Mouse (Mus musculus) right cerebral cortex, postnatal 14 days (tissue): Measurements from ENCODE around the gene Soga3.

Experiments used
- DNase-seq: peaks from one replicate; pipeline ENCODE4 v3.0.0; 2022

Soga3 gene

DNA sequence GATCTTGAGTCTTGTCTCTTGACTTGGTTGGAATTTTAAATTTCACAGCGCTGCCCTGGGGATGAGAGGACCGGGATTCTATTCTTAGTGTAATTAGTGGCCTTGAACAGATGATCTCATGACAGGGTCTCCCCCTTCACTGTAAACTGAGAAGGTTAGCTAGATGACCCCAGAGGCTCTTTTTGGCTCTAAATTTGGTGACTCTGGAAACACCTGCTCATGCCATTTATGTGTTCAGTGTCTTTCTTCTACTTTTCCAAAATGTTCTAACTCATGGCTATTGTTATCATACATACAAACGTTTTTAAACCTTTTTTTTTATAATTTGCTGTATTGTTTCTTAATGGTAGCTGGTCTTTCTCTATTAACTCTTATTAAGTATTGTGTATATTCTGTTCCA, 65.1 kb downstream of the Soga3 start:
- DNase-seq = no peak

DNA sequence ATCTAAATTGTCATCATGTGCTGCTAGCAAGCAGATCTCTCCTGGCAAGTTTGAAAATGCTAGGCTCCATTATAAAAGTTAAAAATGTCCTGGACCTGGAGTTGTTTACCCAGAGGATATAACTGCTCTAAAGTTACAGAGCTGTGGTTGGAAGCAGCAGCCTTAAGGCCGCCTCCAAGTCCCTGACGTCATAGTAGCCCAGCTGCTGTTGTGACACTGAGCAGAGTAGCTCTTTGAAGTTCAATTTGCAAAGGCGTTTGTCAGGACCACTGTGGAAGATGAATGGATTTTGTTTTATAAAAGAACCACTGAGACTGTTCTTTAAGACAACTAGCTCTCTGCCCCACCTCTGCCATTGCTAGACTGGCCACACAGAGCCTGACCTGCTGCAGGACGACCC, 67.8 kb downstream of the Soga3 start, which contains the start of gene 9330159F19Rik:
Gene 9330159F19Rik, plus strand, starts transcription at position 154 of the 400 bp plus-strand sequence.
- DNase-seq = peak; percentile 17

- no peak for DNase-seq
These were observed 70.0 kb downstream of the Soga3 start for GRCm38 (mm10) chr10:29213534-29214100.

GRCm38 (mm10) chr10:29216957-29217356, 73.3 kb downstream of the Soga3 start:
- DNase-seq = no peak

- no peak for DNase-seq
These were observed 73.8 kb downstream of the Soga3 start for GRCm38 (mm10) chr10:29217451-29217850.

- no peak for DNase-seq
These were observed 81.7 kb downstream of the Soga3 start for GRCm38 (mm10) chr10:29225329-29225728.

- DNase-seq = peak; percentile 19
These were observed 87.6 kb downstream of the Soga3 start for GRCm38 (mm10) chr10:29231208-29231607.
